Mouse (Mus musculus) T-helper 1 cell (primary cell): ENCODE measurements around the gene Olfr1306.

Experiments
- in situ Hi-C: fragments of 300-600 bp; cut with MboI, MseI; formaldehyde crosslinking; loops from one replicate; pipeline ENCODE4 v1.15.1; 2025; ENCODE audit warnings: high pct_unique_total_duplicates

Olfr1306 gene

DNA sequence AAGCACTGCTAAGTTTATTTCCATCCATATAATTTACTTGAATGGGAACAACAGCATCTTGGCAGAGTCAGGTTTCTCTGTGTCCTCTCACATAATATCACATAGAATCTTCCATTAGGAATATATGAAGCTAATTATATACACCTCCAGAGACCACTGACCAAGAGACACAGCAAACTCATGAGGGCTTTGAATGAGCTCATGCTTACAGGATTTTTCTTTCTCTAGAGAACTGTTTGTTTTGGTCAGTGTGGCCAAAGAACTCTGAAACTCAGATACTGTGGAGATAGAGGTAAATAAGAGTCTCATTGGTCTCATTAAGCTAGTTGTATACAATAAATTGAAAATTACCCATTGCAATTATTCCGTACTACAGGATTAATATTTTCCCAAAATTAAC, at the start of gene Olfr1306:
Olfr1306 (minus strand) TSS at position 101 of the 400 bp plus-strand sequence.
- in situ Hi-C loops: no loop called here

DNA sequence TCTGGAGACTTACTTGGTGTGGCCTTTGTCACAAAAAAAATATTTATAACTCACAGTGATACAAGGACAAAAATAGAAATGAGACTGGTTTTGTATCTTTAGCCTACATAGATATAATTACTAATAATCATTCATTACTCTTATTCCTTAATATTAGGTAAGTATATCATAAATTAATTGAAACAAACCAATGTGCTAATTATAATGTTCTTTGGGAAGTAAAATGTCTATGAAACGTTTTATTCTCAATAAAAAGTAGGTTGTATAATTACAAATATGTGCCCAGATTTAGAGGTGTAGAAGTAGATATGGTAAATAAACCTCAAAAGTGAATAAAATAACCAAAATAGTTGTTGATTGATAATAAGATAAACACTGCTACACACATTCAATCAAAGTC, 48.8 kb upstream of the Olfr1306 start, which contains the start of gene Olfr1308:
Olfr1308 (minus strand) TSS at position 101 of the 400 bp plus-strand sequence.
- in situ Hi-C loops: no loop called here

DNA sequence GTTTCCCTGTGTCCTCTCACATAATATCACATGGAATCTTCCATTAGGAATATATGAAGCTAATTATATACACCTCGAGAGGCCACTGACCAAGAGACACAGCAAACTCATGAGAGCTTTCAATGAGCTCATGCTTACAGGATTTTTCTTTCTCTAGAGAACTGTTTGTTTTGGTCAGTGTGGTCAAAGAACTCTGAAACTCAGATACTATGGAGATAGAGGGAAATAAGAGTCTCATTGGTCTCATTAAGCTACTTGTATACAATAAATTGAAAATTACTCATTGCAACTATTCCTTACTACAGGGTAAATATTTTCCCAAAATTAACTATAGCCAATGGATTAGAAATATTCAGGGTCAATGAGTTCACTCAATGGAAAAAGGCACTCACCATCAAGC, 33.3 kb upstream of the Olfr1306 start, which contains the start of gene Olfr1307:
Olfr1307 (minus strand) TSS at position 101 of the 400 bp plus-strand sequence.
- in situ Hi-C loops: loop anchor here (10.0 kb wide), 1 partner anchor 1975 kb away; no protein-coding TSS in a partner anchor

DNA sequence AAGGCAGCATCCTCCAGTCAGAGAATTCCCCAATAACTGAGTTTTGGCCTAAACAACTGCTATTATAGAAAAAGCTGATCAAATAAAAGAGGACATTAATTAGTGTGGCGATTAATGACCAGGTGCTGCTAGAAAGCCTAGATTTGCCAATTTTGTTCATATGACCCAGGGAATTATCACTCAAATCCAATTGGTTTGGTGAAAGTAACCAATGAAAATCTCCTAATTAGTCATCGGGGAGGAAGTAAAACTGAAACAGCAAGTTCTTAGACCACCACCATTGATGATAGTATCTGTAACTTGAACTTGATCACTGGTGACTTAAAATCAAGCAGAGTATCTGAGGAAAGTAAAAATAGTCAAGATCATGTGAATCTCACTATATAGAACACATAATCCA, 39.0 kb downstream of the Olfr1306 start, which contains the start of gene Olfr1305:
Olfr1305 (minus strand) TSS at position 101 of the 400 bp plus-strand sequence.
- in situ Hi-C loops: no loop called here
